Mouse (Mus musculus) MN1 (cell line): ENCODE measurements around the gene Etfbkmt.
A peak's percentile ranks its signal among the peaks of the same experiment; 100 is the strongest.
"Not testable (repeated sequence)": the region's sequence is repeated elsewhere in the genome, so short reads cannot be mapped to it uniquely, and the experiment has no call there.

Source experiments
- DNase-seq: peaks from one replicate; pipeline ENCODE4 v3.0.0-alpha.2; 2016; ENCODE audit warnings: low spot score

Etfbkmt gene

DNA sequence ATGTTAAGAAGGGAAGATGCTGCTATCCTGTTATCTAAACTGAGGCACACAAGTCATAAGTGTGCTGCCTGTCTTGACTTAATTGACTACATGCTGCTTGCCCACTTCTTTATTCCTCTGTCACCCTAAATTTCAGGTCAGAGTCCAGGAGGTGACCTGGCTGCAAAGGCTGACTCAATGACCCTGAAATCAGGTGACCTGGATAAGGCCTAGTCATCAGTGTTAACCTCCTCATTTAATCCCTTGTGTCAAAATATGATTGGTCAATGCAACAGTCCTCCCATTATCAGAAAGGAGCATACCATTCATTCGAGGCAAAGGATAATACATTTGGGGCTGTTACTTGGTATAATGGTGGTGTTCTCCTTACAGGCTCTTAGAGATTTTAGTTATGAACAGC lies at the start of gene Etfbkmt:
Gene Etfbkmt (plus strand): TSS at position 379 of the 400 bp plus-strand sequence.
- DNase-seq = no peak

DNA sequence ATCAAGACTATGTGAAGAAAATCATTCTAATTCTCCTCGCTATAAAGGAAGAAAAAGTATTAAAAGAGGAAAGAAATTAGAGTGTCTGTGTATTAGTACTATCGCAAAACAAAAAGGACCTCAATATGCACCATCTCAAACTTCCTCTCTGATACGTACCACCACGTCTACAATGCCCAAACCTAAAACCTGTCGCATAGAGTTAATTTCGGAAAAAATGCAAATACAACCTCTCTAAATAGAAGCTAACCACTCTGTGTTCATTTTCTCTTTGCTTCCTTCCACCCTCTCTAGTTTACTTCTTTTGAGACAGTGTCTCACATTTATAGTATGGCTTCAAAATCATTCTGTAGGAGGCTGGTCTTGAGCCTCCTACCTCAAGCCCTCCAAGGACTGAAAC lies 47.2 kb upstream of the Etfbkmt start:
- no peak for DNase-seq

DNA sequence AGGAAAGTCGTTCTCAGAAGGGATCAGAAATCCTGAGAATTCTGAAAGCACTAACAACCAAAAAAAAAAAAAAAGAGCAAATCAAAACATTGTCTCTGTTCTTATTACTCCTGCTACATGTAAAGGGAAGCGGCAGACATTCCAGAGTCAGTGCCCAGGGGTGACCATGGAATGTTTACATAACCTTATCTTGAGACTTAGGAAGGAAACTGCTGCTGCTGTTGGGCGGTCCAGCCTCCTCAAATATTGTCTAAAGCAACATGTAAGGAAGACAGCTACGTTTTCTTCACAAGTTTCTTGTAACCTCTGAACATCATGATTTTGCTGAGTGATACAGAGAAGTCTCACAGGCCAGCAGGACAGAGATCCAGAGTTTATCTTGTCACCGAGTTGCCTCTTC lies 46.2 kb upstream of the Etfbkmt start:
- DNase-seq = no peak

DNA sequence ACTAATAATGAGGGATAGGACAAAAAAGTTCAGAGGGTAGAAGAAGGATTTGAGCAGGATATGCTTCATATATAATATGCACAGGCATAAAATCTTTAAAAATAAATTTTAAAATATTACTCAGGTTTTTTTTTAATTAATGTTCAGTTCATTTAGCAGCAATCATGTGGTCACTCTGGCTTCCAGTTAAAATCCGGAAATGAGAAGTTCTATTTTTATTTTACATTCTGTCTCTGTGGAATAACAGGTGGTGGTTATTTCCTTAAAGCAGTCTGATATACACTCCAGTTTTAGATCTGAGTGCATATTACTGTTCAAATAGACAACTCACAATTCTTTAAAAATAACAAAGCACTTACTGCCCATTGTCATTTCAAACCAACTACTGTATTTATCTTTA lies 45.1 kb upstream of the Etfbkmt start:
- no peak for DNase-seq

DNA sequence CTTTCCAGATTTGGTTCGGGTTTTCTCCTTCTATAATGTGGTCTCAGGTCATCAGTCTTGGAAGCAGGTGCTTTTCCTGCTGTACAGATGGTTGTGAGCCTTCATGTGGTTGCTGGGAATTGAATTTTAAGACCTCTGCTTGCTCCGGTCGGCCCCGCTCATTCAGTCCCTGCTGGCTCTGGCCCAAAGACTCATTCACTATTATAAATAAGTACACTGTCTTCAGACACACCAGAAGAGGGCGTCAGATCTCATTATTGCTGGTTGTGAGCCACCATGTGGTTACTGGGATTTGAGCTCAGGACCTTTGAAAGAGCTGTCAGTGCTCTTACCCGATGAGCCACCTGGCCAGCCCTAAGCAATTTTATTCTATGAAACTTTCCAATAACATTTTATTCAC lies 44.3 kb upstream of the Etfbkmt start:
- DNase-seq = no peak

DNA sequence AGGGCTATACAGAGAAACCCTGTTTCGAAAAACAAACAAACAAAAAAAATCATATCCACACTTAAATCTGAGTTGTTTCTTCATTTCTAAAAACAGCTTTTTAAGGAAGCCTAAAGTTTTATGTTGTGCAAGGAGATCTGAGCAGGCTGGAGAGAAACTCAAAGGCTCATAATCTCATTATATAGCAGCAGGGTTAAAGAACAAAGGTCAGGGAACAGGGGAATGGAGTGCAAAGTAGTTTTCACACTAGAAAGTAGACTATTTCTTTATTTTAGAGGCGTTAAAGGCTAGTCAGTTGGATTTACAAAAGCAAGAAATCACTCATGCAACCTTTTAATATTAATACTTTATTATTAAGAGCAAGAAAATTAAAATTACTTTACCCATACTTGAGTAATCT lies 43.4 kb upstream of the Etfbkmt start:
- no peak for DNase-seq

DNA sequence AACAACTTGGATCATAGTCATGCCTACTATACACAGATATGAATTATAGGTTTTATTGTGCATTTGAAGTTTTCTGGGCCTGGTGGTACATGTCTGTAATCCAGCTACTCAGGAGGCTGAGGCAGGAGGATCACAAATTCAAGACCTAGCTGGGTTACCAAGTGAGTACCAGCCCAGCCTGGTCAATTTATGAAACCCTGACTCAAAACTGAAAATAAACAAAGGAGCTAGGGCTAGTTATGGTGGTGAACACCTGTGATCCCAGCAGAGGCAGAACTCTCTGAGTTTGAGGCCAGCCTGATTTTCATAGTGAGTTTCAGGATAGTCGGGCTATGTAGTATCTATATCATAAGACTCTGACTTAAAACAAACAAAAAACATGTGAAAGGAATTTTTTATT lies 42.4 kb upstream of the Etfbkmt start:
- DNase-seq = no peak

DNA sequence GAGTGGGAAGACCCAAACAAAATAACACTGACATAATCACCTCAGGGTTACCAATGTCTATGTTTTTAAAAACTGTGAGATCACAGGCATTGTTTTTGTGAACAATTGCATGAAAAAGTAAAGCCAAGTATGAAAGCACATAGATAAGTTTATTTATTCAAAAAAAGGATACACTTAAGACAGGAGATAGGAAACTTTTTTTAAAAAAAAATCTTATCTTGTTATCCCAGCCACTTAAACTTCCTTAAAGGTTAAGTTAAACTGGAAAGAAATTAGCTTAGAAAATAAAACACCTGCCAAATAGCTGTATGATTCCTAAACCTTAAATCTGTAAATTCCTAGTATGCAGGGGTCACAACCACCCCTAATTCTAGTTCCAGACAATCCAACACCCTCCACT lies 40.7 kb upstream of the Etfbkmt start:
- no peak for DNase-seq

DNA sequence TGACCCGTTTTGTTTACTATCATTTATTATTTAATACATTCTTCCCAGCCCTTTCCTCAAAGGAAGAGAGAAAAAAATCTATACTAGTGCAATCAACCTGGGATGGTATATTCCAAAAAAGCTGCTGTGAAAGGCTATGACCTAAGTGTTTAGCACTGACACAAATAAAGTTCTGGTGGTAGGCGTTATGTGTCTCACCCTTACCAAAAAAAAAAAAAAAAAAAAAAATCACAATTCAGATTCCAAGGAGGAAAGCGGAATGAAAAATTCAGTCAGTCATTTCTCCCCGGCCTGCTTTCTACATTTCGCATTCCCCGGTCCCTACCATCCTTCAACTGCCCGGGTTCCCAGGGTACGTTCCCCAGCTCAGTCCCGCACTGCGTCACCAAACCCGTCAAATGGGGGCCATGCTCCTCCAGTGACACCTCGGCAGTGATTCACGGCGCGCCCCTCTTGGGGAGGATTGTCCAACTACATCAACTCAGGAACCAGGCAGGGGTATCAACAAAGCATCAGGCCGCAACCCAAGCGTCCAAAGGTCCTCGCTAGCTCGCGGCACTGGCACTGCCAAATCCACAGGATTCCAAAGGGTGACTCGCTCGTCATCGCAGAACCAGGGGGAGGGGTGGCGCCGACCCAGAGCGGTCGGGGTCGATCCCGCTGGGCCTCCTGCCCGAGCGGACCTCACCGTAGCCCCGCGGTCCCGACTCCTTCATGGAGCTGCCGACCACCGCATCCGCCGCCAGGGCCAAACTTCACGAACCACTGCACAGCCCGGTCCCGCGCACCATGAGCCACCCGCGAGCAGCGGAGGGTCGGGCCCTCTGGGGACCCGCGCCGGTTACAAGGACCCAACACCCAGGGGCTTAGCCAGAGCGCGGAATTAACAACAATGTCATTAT lies 39.2 kb upstream of the Etfbkmt start:
- peak; percentile 69 for DNase-seq

DNA sequence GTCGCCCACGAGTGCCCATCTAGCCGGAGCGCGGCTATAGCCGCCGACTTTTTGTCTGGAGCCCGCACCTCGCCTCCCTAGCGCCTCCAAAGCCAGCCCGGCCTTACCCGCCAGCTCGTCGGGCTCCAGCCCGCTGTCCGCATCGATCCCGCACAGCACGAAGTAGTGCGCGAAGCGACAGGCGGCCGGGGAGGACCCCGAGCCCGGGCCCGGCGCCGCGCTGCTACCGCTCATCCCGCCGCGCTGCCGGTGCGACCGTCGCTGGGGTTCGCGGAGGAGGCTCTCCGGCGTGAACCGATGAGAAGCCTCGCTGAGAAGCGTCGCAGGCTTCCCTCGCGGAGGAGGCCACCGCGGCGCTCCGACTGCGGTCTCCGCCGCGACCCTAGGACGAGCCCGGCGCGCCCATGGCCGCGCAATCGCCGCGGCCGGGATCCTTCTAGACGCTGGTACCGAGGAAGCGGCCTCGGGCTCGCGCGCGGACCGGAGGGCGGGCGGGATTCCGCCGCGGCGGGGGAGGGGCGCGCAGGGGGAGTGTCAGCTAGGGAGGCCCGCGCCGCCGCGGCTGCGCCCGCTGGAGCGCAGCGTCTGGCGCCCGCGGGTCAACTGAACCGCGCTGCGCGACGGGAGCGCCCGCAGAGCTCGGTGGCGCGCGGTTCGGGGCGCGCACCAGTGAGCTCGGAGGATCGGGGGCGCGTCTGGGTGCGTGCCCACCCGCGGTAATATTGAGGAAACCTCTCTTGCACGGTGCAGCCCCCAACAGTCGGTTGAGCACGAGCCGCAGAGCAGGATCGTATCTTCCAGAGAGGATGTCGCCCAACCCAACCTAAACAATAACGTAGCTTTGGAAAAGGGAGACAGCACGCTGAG lies 38.3 kb upstream of the Etfbkmt start, which contains the start of gene Dennd5b:
Gene Dennd5b (minus strand): TSS at position 605 of the 867 bp plus-strand sequence.
- DNase-seq = peak; percentile 84

DNA sequence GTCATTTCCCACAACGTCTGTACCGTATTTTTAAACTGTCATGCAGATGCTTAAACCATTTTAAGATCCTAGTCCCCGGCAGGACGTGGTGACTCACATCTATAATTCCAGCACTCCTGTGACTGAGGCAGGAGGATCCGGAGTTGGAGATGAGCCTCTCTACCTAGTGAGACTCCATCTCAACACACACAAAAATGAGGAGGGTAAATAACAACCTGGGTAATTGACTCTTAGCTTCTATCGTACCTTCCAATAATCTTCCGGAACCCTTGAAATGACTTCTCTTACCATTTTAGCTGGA lies 37.8 kb upstream of the Etfbkmt start:
- DNase-seq = peak; percentile 71

DNA sequence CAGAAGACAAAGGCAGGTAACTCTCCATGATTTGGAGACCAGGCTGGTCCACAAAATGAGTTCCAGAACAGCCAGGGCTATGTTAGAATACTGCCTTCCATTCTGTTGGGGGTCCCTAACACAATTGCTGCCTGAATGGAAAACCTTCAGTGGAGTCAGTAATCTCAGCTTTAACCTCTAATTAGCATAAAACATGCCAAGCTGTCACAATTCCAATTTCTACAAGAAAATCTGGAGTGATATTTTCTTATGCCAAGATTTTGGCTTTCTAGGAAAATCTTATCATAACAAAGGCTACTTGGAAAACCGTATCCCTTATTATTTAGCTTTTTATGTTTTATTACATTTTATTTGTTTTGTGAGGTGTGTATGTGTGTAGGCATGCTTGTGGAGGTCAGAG lies 36.2 kb upstream of the Etfbkmt start:
- DNase-seq = no peak

DNA sequence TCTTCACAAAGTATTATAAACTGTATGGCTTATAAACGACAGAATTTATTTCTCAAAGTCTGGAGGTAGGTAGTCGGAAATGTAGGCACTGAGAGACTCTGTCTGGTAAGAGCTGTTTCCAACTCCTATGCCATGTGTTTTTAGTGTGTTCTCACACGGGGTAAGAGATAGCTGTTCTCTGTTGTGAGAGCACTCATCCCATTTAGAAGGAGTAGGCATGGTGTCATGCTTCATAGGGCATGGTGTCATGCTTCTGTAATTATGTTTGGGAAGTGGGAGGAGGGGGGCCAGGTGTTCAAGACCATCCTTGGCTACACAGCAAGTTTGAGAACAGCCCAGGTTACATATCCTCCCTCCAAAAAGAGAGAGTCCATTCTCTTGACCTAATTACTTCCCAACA lies 32.0 kb upstream of the Etfbkmt start:
- no peak for DNase-seq

DNA sequence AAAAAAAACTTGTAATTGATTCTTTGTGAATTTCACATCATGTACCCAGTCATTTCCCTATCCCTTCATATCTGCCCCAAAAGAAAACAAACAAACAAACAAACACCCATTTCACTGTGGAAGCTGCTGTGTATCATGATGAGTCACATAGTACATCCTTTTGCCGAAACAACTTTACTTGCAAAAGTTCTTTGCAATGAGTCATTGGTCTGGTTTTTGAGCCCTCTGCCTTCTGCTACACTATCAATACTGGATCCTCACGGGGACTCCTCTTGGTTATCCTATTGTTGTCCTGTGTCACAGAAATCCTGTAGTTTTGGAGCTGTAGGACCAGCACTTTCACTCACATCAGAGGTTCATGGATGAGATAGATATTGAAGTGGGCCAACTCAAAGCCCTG lies 30.7 kb upstream of the Etfbkmt start:
- DNase-seq = no peak

DNA sequence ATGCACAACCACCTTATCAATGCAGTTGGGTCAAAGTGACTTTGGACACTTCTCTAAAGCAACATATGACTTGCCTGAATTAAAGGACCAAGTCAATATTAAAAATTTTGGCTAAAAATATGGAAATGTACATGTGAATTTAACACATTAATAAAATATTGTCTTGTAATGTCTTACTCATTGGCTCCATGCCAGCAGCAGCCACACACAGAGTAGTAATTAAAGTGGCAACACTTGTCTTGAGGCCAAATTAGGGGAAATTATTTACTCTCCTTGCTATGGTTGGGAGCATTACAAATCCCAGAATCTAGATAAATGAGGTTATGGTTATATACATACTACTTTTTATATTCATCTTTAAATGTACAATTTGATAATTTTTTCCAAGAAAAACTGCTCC lies 22.7 kb upstream of the Etfbkmt start:
- DNase-seq = no peak

DNA sequence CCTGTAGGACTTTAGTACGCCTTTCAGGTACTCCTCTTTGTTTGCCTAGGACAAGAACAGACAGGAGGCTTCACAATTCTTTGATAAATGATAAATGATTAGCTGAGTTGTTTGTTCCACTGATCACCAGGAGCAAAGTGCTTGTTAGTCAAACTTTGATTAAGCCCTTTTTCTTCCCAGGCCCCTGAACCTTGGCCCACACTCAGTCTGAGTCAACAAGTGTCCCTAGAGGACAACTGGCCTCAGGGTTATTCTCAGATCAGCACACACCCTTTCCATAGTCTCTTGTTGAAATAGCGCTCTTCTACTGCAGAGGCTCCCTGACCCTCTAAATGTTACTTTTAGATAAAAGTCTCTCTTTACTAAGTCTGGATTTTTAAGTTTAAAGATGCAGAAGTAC lies 20.7 kb upstream of the Etfbkmt start:
- DNase-seq = no peak

DNA sequence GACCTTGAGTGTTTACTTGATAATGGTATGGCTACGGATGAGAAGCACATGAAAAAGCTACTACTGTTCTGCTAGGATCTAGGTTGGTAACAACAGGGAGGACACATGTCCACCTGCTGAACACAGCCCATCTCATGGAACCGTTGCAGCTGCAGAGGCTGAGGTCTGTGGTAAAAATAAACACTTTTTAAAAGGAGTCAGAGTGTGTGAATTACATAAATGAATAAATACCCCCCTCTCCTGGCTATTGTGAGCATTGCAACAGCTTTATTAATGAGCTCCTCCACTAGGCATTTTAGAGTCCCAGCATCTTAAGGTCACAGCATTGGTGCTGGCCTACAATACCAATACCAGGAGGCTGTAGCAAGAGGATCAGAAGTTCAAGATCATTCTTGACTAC lies 19.8 kb upstream of the Etfbkmt start:
- DNase-seq = peak; percentile 79

DNA sequence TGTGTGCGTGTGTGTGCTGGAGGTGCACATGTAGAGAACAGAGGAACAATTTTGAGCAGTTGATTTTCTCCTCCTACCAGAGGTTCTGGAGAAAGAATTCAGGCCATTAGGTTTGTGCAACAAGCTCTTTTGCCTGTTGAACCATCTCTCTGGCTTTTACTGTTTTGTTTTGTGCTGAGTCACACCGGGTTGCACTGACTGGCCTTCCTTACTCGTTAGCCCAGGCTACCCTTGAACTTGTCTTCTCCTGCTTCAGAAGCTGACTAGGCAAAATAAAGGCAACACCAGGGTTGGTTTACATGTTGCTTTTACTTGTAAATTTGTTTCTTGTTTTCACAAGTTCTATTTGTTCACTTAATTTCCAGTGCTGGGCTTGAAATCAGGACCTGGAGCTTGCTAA lies 16.6 kb upstream of the Etfbkmt start:
- no peak for DNase-seq

DNA sequence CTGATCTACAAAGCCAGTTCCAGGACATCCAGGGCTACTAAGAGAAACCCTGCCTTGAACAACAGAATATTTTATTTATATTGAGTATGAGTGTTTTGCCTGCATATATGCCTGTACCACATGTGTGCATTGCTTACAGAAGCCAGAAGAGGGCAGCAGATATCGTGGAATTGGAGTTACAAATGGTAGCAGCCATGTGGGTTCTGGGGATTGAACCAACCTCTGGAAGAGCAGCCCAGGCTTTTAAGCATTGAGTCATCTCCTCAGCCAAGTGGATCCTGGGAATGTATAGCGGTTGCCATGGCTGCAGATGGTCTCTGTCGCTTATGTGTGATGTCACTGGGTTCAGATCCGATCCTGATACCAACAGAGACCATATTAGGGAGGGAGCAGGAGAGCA lies 13.0 kb upstream of the Etfbkmt start:
- peak; percentile 15 for DNase-seq

DNA sequence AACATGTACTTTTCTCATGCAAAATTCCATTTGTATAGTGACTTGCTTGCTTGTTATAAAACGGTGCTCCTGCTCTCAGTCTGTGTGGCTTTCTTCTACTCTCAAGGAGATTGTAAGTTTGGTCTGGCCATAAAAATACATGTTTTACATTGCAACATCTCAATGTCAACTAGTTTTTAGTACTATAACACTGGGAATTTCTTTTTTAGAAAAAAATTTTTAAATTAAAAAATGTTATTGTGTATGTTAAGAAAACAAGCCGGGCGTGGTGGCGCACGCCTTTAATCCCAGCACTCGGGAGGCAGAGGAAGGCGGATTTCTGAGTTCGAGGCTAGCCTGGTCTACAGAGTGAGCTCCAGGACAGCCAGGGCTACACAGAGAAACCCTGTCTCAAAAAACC lies 9.8 kb upstream of the Etfbkmt start, which contains the start of gene Gm10203:
Gene Gm10203 (plus strand): TSS at position 301 of the 400 bp plus-strand sequence.
- not testable (repeated sequence) for DNase-seq

DNA sequence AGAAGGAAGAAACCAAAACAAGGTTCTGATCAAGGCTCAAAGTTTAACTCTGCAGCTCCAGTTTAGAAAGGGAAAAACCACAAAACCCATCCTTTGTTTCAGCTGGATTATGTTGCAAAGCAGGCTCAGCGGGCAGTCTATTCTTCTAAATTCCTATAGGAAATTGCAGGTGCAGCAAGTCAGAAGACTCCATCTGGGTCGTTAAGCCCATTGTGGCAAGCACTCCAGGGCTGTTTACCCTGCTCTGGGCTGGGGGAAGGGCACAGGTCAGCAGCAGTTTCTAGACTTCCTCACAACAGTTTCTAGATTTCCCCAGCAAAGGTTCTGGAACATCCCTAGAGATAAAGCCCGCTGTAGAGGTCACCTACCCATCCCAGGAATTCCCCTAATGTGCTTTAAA lies 8.5 kb upstream of the Etfbkmt start:
- no peak for DNase-seq

DNA sequence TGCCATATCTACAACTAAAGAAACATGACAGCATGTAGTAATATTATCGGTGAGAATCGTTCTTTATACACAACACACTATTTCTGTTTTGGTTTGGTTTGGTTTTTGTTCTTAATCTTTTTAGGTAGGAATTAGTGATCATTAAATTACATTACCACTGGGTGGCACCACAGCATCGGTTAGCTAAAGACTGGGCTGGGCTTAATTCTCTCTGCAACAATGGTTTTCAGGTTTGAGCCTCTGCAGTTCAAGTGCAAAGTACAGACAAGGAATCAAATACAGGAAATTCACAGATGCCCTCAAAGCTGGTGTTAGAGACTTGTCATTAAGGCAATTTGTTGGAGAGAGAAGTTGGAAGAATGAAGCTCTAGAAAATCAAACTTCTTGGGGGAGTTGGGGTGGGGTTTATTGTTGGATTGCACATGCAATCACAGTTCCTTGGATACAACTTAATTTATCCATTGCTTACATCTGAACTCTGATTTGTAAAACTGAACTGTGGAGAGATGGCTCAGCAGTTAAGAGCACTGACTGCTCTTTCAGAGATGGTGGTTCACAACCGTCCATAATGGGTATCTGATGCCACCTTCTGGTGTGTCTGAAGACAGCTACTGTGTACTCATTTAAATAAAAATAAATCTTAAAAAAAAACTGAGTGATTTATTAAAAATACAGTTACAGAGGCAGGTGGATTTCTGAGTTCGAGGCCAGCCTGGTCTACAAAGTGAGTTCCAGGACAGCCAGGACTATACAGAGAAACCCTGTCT lies 7.2 kb upstream of the Etfbkmt start:
- DNase-seq = peak; percentile 76
